ENCODE assay signal across 33 mouse cellular contexts in genomic region chr14:35198447-35198846, GRCm38 (mm10).
"Had no signal": no experiment of that assay in that cellular context is flagged by ENCODE, and none has a peak within 500 bp of the region (broad histone marks: within the 10 kb centered on the region; RNA-seq: fewer than 3 reads in every experiment).

No protein-coding gene starts in this region.

- H3K4me3 ChIP-seq: heart, adult 2 months; heart, embryonic 10.5 days; heart, embryonic 12.5 days; heart, embryonic 13.5 days; heart, embryonic 15.5 days; hindbrain, embryonic 10.5 days; hindbrain, embryonic 15.5 days; intestine, embryonic 15.5 days; kidney, embryonic 15.5 days; layer of hippocampus, adult 2 months; left cerebral cortex, adult 2 months had no signal

- ATAC-seq: inflammation-experienced regulatory T-cells, adult 6 months; intestine, embryonic 15.5 days; intestine, embryonic 16.5 days; intestine, postnatal 0 days had no signal

- H3K9ac ChIP-seq: heart, embryonic 12.5 days; heart, embryonic 13.5 days; heart, embryonic 15.5 days; hindbrain, embryonic 14.5 days; hindbrain, embryonic 15.5 days; intestine, embryonic 15.5 days; kidney, embryonic 15.5 days had no signal

- H3K27me3 ChIP-seq: heart, embryonic 12.5 days; heart, embryonic 13.5 days; heart, embryonic 15.5 days; hindbrain, embryonic 15.5 days; intestine, embryonic 15.5 days; kidney, embryonic 15.5 days had no signal

- H3K36me3 ChIP-seq: heart, embryonic 10.5 days; heart, embryonic 12.5 days; heart, embryonic 13.5 days; heart, embryonic 15.5 days; hindbrain, embryonic 10.5 days; hindbrain, embryonic 15.5 days; intestine, embryonic 15.5 days; kidney, embryonic 15.5 days had no signal

- H3K9me3 ChIP-seq: heart, embryonic 10.5 days; heart, embryonic 12.5 days; heart, embryonic 13.5 days; heart, embryonic 15.5 days; hindbrain, embryonic 10.5 days; hindbrain, embryonic 15.5 days; intestine, embryonic 15.5 days; kidney, embryonic 15.5 days had no signal

- H3K27ac ChIP-seq: heart, adult 2 months; heart, embryonic 10.5 days; heart, embryonic 13.5 days; heart, embryonic 15.5 days; hindbrain, embryonic 10.5 days; hindbrain, embryonic 15.5 days; intestine, embryonic 15.5 days; kidney, embryonic 15.5 days; kidney, postnatal 0 days; layer of hippocampus, adult 2 months; left cerebral cortex, adult 2 months had no signal

- DNase-seq: heart, adult 2 months; heart, postnatal 10 days; heart, postnatal 14 days; heart, postnatal 36 days; heart, postnatal 4 days; kidney, adult 11 months; kidney, adult 18-20 months; kidney, adult 2 months; kidney, adult 8-10 months; kidney, adult 9 months; kidney, postnatal 10 days; kidney, postnatal 14 days; kidney, postnatal 25 days; kidney, postnatal 36 days; kidney, postnatal 4 days; layer of hippocampus, adult 9-11 months; layer of hippocampus, postnatal 36 days had no signal

- H3K4me2 ChIP-seq: heart, embryonic 11.5 days; heart, embryonic 12.5 days; heart, embryonic 13.5 days; heart, embryonic 15.5 days; hindbrain, embryonic 14.5 days; hindbrain, embryonic 15.5 days; intestine, embryonic 15.5 days; kidney, embryonic 15.5 days had no signal

- H3K4me1 ChIP-seq: heart, embryonic 10.5 days; heart, embryonic 12.5 days; heart, embryonic 13.5 days; heart, embryonic 15.5 days; hindbrain, embryonic 10.5 days; intestine, embryonic 15.5 days; kidney, embryonic 15.5 days had no signal
